Mouse (Mus musculus): ENCODE results near the gene 1700018F24Rik. TPM values are rescaled to one million over a fixed set of nuclear protein-coding genes. Genes with fewer than 3 reads are reported as not detected.
"Not testable (repeated sequence)": the region's sequence is repeated elsewhere in the genome, so short reads cannot be mapped to it uniquely, and the experiment has no call there.

The 1700018F24Rik gene
- total RNA-seq, 2 experiments from 2014 or later: not detected

GRCm38 (mm10) chr5:145081866-145082613, 39.2 kb downstream of the 1700018F24Rik start:
- no peak for DNase-seq (ENCODE audit: low spot score in 2 of 2)

GRCm38 (mm10) chr5:145083201-145083600, 40.4 kb downstream of the 1700018F24Rik start:
- DNase-seq (ENCODE audit: low spot score in 2 of 2): not testable (repeated sequence)

- peak; percentile 87 to 91 for DNase-seq (ENCODE audit: low spot score in 2 of 2)
Measured at GRCm38 (mm10) chr5:145083632-145084451, 41.1 kb downstream of the 1700018F24Rik start, which contains the start of the genes Arpc1a and Kpna7. TSS of gene Arpc1a (plus strand) at chr5:145083830. TSS of gene Kpna7 (minus strand) at chr5:145084030.

- DNase-seq (ENCODE audit: low spot score in 2 of 2): no peak
Measured at GRCm38 (mm10) chr5:145084822-145085221, 42.0 kb downstream of the 1700018F24Rik start.

GRCm38 (mm10) chr5:145088186-145088585, 45.4 kb downstream of the 1700018F24Rik start:
- DNase-seq (ENCODE audit: low spot score in 2 of 2): no peak

- DNase-seq (ENCODE audit: low spot score in 2 of 2): no peak
Measured at GRCm38 (mm10) chr5:145089878-145090277, 47.1 kb downstream of the 1700018F24Rik start.

Other genes starting within 250 kb of the 1700018F24Rik start
- gene Smurf1, start 77.1 kb upstream of the 1700018F24Rik start, total RNA-seq (2021): 10 to 100 TPM; 39.0 to 39.7 TPM
- gene Gm4871, start 10.2 kb upstream of the 1700018F24Rik start, total RNA-seq (2021): not detected
- 100 to 1,000 TPM; 226 to 230 TPM for gene Arpc1a, start 40.8 kb downstream of the 1700018F24Rik start, total RNA-seq (2021)
- not detected for gene Kpna7, start 41.0 kb downstream of the 1700018F24Rik start, total RNA-seq (2021)
- 10 to 100 TPM; 41.3 to 48.7 TPM for gene Arpc1b, start 71.2 kb downstream of the 1700018F24Rik start, total RNA-seq (2021)
- gene Pdap1, start 97.2 kb downstream of the 1700018F24Rik start, total RNA-seq (2021): 100 to 1,000 TPM in 1 of 2 experiments, 10 to 100 TPM in 1; 99.5 to 114 TPM
- gene Bud31, start 97.4 kb downstream of the 1700018F24Rik start, total RNA-seq (2021): 10 to 100 TPM; 78.1 to 85.5 TPM
- 10 to 100 TPM; 14.1 to 15.2 TPM for gene Ptcd1, start 124.1 kb downstream of the 1700018F24Rik start, total RNA-seq (2021)
- gene Cpsf4, start 124.2 kb downstream of the 1700018F24Rik start, total RNA-seq (2021): 10 to 100 TPM; 27.6 to 28.4 TPM
- 100 to 1,000 TPM; 292 to 295 TPM for gene Atp5j2, start 149.1 kb downstream of the 1700018F24Rik start, total RNA-seq (2021)
- 1 to 10 TPM; 9.0 to 9.8 TPM for gene Zkscan14, start 158.9 kb downstream of the 1700018F24Rik start, total RNA-seq (2021)
- gene Zkscan5, start 161.6 kb downstream of the 1700018F24Rik start, total RNA-seq (2021): 10 to 100 TPM; 11.9 to 12.7 TPM
- gene Zfp655, start 188.7 kb downstream of the 1700018F24Rik start, total RNA-seq (2021): 10 to 100 TPM; 25.0 to 25.2 TPM
- gene Zscan25, start 237.5 kb downstream of the 1700018F24Rik start, total RNA-seq (2021): 10 to 100 TPM; 14.8 to 19.6 TPM